Comparison of ENCODE assay signal across 8 mouse cellular contexts in the genomic region with DNA sequence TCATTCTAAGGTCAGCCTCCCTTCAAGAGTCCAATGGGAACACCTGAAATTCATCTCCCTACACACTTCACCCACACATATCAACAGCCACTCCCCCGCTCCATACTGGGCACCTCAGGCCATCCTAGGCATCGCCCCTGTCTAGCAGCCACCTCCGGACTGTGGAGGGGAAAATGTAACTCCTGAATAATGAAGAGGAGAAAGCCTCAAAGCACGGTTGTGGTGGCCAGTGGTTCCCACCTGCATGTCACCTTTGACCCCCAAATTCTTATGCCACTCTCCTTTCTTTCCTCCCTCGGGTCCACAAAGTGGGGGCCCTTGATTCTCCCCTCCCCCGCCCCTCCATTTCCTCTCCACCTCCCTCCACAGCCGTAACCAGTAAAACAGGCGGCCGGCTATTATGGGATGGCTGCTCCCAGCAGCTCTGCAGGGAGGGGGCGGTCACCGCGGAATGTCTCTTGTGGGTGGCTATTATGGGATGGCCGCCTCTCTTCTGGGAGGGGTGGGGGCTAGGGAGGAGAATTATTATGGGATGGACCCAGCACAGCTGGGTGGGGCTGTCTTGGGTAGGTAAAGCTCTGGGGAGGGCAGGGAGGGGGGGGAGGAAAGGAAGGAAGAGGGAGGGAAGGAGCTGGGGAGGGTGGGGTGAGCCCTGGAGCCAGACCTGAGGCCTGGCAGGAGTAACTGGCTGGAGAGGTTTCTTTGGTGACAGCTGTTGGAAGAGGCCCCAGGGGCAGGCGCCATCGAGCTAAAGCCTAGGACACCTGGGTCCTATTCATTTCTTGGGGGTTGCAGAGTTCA. TPM values are rescaled to one million over a fixed set of nuclear protein-coding genes. Genes with fewer than 3 reads are reported as not detected.
A peak's percentile ranks its signal among the peaks of the same experiment; 100 is the strongest.
DNase-seq lines count a peak whose midpoint lies in the region; ATAC-seq and TF ChIP-seq lines count a peak whose summit lies in the region.

No protein-coding gene starts in this region.

- no peak for TF ChIP-seq POLR2A in cortical plate, adult 2 months (IDR thresholded peaks at IDR 0.05; ENCODE audit: extremely low read depth, insufficient read depth, low read length)

- peak; percentile 76 for ATAC-seq in hindbrain, embryonic 15.5 days (ENCODE audit: low FRiP score, low read depth)

- WGBS in hindbrain, embryonic 15.5 days, result 2% methylated on average over 15 of the region's 15 CpGs

- peak overlapping the region; percentile 37; the same call in 1 of the 2 replicates for H3K9ac ChIP-seq in hindbrain, embryonic 15.5 days

- peak; percentile 53 to 60 for DNase-seq in adrenal gland, adult 18-20 months (ENCODE audit: low spot score in 2 of 2)
- peak; percentile 87 for DNase-seq in gastrocnemius, adult 2 months
- peak; percentile 79 to 89 for DNase-seq in left cerebral cortex, adult 18-20 months (ENCODE audit: low spot score in 2 of 2)
- peak; percentile 88 for DNase-seq in lung, postnatal 25 days (ENCODE audit: low spot score)
- DNase-seq in right cerebral cortex, adult 2 months (ENCODE audit: low spot score in 2 of 2), result peak; percentile 87 to 88
- DNase-seq in yolk sac, embryonic 10.5 days (ENCODE audit: low spot score), result peak; percentile 79

- H3K9me3 ChIP-seq in hindbrain, embryonic 15.5 days, result no peaks in the 10 kb centered on the region

- H3K27me3 ChIP-seq in hindbrain, embryonic 15.5 days, result no peaks in the 10 kb centered on the region

- H3K27ac ChIP-seq in cortical plate, adult 2 months (ENCODE audit: insufficient read depth, low read length), result peak overlapping the region; percentile 88
- H3K27ac ChIP-seq in gastrocnemius, adult 2 months, result peak overlapping the region; percentile 89
- peak overlapping the region; percentile 93 for H3K27ac ChIP-seq in hindbrain, embryonic 15.5 days (replicated peaks)

- H3K36me3 ChIP-seq in hindbrain, embryonic 15.5 days, result no peaks in the 10 kb centered on the region

- intact Hi-C loops in gastrocnemius, adult 2 months (cut with DNase I), result no loop called here

- H3K4me1 ChIP-seq in cortical plate, adult 2 months (ENCODE audit: control insufficient read depth, insufficient read depth, low read length), result peaks cover 7% of the 10 kb centered on the region
- peaks cover 28% of the 10 kb centered on the region for H3K4me1 ChIP-seq in hindbrain, embryonic 15.5 days (replicated peaks)

- peak overlapping the region; percentile 54 for H3K4me2 ChIP-seq in hindbrain, embryonic 15.5 days

- no peak overlapping the region for H3K4me3 ChIP-seq in cortical plate, adult 2 months (ENCODE audit: insufficient read depth, low read length)
- H3K4me3 ChIP-seq in gastrocnemius, adult 2 months, result peak overlapping the region; percentile 63
- peak overlapping the region; percentile 23 for H3K4me3 ChIP-seq in hindbrain, embryonic 15.5 days

- no peak for TF ChIP-seq CTCF in cortical plate, adult 2 months (IDR thresholded peaks at IDR 0.05; ENCODE audit: extremely low read depth, insufficient read depth, low read length)
- no peak for TF ChIP-seq CTCF in gastrocnemius, adult 2 months (IDR thresholded peaks at IDR 0.05)

RNA-seq across cellular contexts. Expression of gene Chd4, which starts 6.1 kb away (rescaled TPM):
- total RNA-seq in adrenal gland, adult 18-20 months (2021), result 100 to 1,000 TPM; 150 to 190 TPM
- polyA plus RNA-seq in cortical plate, adult 2 months (2012; rRNA removed), result 79.0 and 80.7 TPM in 2 replicates
- total RNA-seq in gastrocnemius, adult 2 months (2021), result 10 to 100 TPM; 68.8 to 71.2 TPM
- polyA plus RNA-seq in hindbrain, embryonic 15.5 days (2015; fragmentation: Nextera tagmentation; extraction: Ambion mirVana), result 90.3 and 93.1 TPM in 2 replicates
- total RNA-seq in left cerebral cortex, adult 18-20 months (2021), result 100 to 1,000 TPM; 147 to 150 TPM

RNA-seq across cellular contexts. Expression of gene Lpar5, which starts 22.0 kb away (rescaled TPM):
- under 1 TPM; 0.40 to 0.93 TPM for total RNA-seq in adrenal gland, adult 18-20 months (2021)
- 1.0 and 1.3 TPM in 2 replicates for polyA plus RNA-seq in cortical plate, adult 2 months (2012; rRNA removed)
- not detected for total RNA-seq in gastrocnemius, adult 2 months (2021)
- polyA plus RNA-seq in hindbrain, embryonic 15.5 days (2015; fragmentation: Nextera tagmentation; extraction: Ambion mirVana), result 0.54 and 1.0 TPM in 2 replicates
- total RNA-seq in left cerebral cortex, adult 18-20 months (2021), result under 1 TPM; 0.58 to 0.68 TPM

RNA-seq across cellular contexts. Expression of gene Acrbp, which starts 40.2 kb away (rescaled TPM):
- 1 to 10 TPM; 7.8 to 9.6 TPM for total RNA-seq in adrenal gland, adult 18-20 months (2021)
- 17.3 and 19.4 TPM in 2 replicates for polyA plus RNA-seq in cortical plate, adult 2 months (2012; rRNA removed)
- 1 to 10 TPM; 2.4 to 4.5 TPM for total RNA-seq in gastrocnemius, adult 2 months (2021)
- polyA plus RNA-seq in hindbrain, embryonic 15.5 days (2015; fragmentation: Nextera tagmentation; extraction: Ambion mirVana), result 19.1 and 20.9 TPM in 2 replicates
- 10 to 100 TPM; 11.2 to 14.5 TPM for total RNA-seq in left cerebral cortex, adult 18-20 months (2021)

RNA-seq across cellular contexts. Expression of gene Nop2, which starts 42.0 kb away (rescaled TPM):
- total RNA-seq in adrenal gland, adult 18-20 months (2021), result 10 to 100 TPM; 51.6 to 61.3 TPM
- 20.0 and 21.5 TPM in 2 replicates for polyA plus RNA-seq in cortical plate, adult 2 months (2012; rRNA removed)
- 10 to 100 TPM; 17.9 to 18.1 TPM for total RNA-seq in gastrocnemius, adult 2 months (2021)
- polyA plus RNA-seq in hindbrain, embryonic 15.5 days (2015; fragmentation: Nextera tagmentation; extraction: Ambion mirVana), result 47.7 and 49.7 TPM in 2 replicates
- 10 to 100 TPM; 30.2 to 30.5 TPM for total RNA-seq in left cerebral cortex, adult 18-20 months (2021)

RNA-seq across cellular contexts. Expression of gene Ing4, which starts 50.2 kb away (rescaled TPM):
- 10 to 100 TPM; 45.3 to 53.4 TPM for total RNA-seq in adrenal gland, adult 18-20 months (2021)
- polyA plus RNA-seq in cortical plate, adult 2 months (2012; rRNA removed), result 69.7 and 78.6 TPM in 2 replicates
- total RNA-seq in gastrocnemius, adult 2 months (2021), result 10 to 100 TPM; 26.8 to 28.3 TPM
- polyA plus RNA-seq in hindbrain, embryonic 15.5 days (2015; fragmentation: Nextera tagmentation; extraction: Ambion mirVana), result 141 and 144 TPM in 2 replicates
- 10 to 100 TPM; 50.7 to 51.1 TPM for total RNA-seq in left cerebral cortex, adult 18-20 months (2021)
